Mouse (Mus musculus): ENCODE data around the gene Mapk6. TPM values are rescaled to one million over a fixed set of nuclear protein-coding genes. Genes with fewer than 3 reads are reported as not detected.
A peak's percentile ranks its signal among the peaks of the same experiment; 100 is the strongest.
"Not testable (repeated sequence)": the region's sequence is repeated elsewhere in the genome, so short reads cannot be mapped to it uniquely, and the experiment has no call there.

The Mapk6 gene
- total RNA-seq (2021): 10 to 100 TPM; 36.2 to 39.0 TPM
- 8.5 and 11.7 TPM in 2 replicates for polyA plus RNA-seq (2012; rRNA removed)
- long read RNA-seq, full-length matches to known transcripts: 7 of 14 reads
- long read RNA-seq, partial matches to known transcripts: 6 of 14 reads
- long read RNA-seq, other reads (novel, unspliced or antisense): 1 of 14 reads

DNA sequence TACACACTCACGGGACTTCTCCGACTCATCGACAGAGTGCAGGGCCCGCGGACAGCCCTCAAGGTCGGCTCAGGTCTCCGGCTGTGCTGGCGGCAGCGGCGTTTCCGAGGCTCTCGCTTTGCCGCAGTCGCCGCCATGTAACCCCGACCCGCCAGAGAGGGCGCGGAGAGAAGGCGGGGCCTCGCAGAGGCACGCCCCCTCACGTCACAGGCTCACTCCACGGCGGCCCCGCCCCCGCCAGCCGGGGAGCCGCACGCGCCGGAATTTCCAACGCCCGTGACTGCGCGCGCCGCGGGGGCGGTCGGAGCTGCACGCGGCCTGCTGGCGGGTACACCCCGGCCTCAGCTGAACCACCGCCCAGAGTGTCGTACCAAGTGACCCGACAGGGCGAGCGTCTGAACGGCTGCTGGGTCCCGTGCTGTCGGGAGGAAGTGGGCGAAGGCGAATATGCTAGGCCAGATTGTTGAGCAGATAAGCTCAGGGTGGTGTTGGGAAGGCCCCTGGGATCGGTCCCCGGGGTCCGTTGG, at the start of gene Mapk6:
Mapk6 (minus strand) TSS at position 154 of the 527 bp plus-strand sequence.
- DNase-seq: peak; percentile 98

DNA sequence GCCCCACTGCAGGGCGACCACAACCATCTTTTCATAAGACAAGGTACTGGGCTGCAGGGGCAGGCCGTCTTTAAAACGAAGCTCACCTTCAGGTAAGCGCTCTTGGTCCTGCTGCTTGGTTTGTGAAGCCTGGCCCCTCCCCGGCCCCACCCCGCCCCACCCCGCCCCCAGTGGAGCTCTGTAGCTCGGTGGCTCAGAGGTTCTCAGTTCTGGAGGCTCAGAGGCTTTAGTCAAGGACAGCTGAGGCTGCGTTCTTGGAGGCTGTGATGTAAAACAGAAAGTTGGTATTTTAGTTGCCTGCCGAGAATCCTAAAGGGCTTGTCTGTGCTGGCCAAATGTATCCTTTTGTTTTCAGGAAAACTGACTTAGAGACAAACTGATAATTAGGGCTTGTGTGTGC, 45.9 kb upstream of the Mapk6 start:
- DNase-seq: no peak

DNA sequence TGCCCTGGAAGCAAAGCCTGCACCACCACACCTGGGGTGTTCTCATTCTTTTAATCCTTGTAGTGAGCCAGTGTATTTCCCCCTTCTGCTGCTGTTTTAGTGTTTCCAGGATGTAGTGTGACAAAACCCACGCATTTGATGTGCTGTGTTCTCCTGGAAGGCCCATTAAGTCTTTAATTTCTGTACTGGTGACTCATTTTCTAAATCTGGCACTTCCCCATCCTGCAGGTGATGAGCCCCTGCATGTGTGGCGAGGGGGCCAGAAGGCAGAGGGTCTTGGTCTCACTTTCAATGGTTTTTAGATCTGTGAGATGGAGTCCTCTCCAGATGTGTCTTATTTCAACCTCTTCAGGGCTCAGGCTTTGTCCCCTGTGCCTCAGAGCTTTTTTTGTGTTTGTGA, 44.2 kb upstream of the Mapk6 start:
- no peak for DNase-seq

DNA sequence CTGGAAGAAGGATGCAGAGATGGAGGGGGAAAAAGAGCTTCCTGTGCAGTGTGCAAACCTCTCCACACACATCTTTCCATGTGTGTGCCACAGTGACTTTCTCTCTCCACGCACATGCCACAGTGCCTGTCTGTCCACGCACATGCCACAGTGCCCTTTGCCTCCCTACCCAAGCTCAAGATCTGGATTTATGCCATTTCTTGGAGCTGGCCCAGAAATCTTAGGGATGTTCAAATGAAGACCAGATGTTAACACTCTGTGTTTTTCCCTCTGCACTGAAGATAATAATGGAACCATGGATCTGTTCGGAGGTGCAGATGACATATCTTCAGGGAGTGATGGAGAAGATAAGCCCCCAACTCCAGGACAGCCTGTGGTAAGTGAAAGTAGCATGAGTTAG, 38.2 kb upstream of the Mapk6 start:
- no peak for DNase-seq

DNA sequence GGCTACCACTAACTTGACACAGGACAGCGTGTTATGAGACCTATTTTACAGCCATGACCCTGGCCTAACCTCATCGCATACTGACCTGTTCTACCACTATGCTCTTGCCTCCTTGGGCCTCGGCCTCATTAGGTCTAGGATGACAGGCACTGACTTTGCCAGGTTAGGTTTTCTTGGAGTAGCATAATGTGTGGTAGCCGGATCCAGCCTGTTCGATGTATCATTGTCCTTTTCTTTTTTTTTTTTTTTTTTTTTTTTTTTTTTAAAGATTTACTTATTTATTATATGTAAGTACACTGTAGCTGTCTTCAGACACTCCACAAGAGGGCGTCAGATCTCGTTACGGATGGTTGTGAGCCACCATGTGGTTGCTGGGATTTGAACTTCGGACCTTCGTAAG, 36.8 kb upstream of the Mapk6 start:
- not testable (repeated sequence) for DNase-seq

DNA sequence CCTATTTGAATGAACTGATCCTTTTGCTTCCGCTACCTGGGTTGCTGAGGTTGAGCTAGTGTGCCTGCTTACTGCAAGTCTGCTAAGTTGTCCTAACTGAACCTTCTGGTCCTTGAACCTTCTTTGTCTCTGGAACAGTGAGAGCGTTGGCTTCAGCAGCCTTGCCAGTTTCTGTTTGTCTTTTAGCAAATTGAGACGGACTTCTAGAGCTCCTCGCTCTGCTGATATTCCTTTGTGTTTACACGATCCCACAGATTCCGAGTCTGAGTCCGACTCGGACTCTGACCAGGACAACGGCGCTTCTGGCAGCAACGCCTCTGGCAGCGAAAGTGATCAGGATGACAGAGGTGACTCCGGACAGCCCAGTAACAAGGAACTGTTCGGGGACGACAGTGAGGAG, 35.2 kb upstream of the Mapk6 start:
- no peak for DNase-seq

DNA sequence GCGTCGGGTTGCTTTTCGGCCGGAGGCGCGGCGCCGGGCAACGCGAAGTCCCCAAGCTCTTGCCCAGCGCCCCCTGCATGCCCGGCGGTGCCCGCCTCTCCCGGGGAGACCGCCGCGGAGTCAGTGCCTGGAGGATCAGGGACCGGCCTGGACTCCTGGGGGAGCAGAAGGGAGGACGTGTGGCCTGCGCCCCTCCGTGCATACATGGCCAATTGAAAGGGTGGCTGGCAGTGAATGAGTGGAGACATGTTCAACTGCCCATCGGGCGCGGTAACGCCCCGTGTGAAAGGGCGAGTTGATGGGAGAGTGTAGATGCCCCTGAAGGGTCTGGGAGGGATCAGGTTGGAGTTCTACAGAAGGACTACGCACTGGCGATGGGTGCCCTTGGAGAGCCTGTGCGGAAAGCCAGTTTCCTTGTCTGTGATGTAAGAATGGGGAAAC, 31.9 kb upstream of the Mapk6 start:
- DNase-seq: no peak

DNA sequence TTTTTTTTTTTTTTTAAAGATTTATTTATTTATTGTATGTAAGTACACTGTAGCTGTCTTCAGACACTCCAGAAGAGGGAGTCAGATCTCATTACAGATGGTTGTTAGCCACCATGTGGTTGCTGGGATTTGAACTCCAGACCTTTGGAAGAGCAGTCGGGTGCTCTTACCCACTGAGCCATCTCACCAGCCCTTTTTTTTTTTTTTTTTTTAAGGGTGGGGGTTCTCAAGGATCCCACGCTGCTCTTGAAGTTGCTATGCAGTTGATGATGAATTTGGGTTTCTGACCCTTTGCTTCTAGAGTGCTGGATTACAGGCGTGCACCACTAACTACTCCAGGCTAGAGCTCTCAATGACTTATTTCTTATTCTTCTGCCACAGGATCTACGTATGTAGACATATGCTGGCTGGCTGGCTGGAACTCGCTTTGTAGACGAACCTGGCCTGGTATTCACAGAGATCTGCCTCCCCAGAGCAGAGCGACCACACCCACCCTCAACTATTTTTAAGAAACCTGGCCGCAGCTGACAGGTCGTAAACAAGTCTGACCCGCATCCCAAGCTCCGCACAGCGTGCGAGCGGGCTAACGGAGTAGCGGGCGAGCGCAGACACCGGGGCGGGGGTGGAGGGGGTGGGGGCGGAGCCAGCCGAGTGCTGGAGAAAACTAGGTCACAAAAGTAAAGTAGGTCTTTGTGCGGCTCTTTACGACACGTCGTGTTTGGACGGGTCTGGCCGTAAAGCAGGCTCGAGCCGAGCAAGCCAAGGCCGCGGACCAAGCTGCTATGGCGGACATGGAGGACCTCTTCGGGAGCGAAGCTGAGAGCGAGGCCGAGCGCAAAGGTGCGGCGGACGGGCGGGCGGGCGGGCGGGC, 31.2 kb upstream of the Mapk6 start, which contains the start of gene Leo1:
Leo1 (plus strand) TSS at position 729 of the 871 bp plus-strand sequence.
- peak; percentile 92 for DNase-seq

DNA sequence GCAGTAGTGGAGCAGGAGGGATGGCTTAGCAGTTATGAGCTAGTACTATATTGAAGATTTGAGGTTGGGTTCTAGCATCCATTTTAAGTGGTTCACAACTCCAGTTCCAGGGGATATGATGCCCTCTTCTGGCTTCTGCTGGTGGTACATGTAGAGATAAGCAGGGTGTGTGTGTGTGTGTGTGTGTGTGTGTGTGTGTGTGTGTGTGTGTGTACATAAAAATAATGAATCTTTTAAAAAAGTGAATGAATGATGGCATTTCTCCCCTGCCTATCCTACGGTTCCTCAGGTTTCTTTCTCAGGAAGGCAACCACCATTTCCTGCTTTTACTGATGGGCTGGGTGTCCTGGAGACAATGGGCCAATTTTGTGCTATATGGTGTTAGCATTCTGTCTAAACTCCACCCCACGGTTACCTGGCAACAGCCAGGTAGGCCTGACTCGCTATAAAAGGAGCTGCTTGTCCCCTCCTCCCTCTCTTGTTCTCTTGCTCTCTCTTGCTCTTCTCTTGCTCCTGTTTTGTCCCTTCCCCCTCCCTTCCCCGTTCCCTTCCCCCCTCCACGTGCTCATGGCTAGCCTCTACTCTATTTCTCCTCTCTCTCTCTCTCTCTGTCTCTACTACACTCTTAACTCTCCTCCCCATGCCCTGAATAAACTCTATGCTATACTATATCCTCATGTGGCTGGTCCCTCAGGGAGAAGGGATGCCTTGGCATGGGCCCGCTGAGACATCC, 28.0 kb upstream of the Mapk6 start:
- peak; percentile 41 for DNase-seq

DNA sequence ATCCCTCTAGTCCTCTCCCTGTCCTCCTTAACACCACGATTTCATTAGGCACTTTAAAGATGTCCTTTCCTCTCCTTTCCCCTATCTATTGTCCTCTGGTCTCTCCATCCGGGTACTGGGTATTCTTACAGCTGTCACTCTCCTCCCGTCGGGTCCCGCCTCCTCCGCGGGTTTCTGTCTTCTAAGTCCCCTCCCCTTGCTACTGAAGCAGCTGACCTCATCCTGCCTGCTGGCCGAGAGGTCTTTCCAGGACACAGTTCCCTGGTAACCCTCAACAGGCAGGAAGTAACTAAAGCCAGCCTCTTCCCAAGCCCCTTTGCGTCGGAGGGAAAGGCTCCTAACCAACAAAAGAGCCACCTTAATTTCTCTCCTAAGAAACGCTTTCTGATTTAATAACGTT, 26.1 kb upstream of the Mapk6 start:
- peak; percentile 87 for DNase-seq

DNA sequence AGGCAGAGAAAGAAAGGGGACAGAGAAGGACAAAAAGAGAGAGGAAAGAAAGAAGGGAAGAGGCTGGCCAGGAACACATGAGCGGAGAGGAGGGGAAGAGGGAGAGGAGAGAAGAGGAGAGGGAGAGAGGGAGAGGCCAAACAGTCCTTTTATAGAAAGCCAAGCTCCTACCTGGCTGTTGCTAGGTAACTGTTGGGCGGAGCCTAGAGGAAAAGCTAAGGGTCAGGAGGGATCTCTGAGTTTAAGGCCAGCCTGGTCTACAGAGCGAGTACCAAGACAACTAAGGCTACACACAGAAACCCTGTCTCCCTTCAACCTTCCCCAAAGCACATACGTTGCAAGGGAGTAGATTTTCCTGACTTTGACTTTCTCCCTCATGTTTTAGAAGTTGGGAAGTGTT, 25.5 kb upstream of the Mapk6 start:
- DNase-seq: no peak

DNA sequence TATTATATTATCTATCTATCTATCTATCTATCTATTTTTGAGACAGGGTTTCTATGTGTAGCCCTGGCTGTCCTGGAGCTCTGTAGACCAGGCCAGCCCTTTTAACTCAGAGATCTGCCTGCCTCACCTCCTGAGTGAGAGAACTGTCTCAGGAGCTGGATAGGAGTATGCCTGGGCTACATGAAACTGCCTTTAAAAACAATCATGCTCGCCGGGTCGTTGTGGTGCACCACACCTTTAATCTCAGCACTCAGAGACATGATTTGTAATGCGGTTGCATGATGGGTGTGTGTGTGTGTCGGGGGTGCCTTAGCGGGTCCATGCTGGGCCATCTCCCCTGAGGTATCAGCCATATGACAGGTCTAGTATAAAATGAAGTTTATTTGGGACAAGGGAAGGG, 25.1 kb upstream of the Mapk6 start:
- DNase-seq: no peak

DNA sequence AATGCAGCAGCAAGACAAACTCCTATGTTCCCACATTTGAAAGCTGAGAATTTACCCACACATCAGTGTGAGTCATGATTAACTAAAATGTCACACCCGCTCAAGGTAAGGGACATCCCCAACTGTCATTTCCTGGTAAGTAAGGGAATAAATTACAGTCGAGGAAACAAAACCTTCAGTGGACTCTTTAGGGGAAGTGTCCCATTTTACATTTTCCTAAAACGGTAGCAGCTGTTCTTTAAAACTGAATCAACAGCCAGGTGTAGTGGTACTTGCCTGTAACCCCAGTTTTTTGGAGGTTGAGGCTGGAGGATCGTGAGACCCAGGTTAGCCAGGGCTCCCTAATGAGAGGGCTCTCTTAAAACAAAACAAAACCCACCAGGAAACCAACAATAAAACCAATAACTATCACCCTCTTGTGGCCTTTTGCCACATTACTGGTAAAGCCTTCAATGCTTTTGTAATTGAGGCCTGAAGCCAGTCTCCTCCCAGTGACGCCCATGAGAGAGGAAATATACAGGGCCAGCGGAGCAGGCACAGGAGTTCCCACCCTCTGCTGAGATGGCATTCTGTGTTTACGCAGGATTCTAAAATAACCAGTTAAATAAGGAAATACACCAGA, 24.5 kb upstream of the Mapk6 start:
- peak; percentile 57 for DNase-seq

DNA sequence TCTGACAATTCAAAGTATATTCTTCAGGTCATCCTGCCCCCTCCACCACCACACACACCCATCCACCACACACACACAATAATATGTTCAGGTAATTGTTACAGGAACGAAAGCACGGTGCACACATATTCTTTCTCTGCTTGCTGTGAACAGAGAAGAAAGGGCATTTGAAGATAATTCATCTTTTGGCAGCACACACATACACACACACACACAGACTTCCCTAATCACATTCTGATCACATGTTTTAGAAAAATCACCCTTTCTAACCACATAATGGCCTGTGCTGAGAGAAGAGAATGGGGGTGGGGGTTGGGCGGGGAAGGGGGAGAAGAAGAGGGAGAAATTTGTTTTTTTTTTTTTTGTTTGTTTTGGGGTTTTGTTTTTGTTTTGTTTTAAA, 22.9 kb upstream of the Mapk6 start:
- no peak for DNase-seq

DNA sequence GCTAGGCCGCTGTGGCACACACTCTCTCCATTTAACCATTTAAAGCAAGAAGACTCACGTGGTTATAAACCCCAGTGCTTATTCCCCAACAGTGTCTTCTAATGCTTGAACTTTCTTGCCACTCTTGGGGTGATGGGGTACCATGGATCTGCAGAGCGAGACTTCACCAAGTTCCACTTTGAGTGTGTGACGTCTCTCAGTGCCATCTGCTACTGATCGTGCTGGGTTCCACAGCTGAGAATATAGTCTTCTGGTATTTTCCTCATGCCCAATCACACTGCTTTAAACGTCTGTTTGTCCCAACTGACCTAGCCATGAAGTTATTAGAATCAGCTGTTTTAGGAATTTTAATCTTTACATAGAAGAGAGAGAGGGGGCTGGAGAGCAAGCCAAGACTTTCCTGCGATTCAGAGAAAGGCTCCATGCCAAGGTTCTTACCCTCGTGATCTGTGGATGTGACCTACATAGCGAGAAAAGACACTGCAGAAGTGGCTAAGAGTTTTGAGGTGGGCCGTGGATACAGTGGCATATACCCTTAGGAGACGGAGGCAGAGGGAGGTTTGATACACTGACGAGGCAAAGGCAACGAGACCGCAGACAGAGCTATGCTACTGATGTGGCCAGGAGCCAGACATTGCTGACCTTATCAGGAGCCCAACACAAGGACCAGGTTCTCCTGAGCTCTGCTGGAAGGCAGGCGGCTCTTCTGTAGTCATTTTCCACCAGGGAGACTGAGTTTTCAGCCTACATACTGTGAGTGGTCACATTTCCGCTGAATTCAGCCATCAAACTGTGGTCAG, 21.2 kb upstream of the Mapk6 start:
- peak; percentile 70 for DNase-seq

DNA sequence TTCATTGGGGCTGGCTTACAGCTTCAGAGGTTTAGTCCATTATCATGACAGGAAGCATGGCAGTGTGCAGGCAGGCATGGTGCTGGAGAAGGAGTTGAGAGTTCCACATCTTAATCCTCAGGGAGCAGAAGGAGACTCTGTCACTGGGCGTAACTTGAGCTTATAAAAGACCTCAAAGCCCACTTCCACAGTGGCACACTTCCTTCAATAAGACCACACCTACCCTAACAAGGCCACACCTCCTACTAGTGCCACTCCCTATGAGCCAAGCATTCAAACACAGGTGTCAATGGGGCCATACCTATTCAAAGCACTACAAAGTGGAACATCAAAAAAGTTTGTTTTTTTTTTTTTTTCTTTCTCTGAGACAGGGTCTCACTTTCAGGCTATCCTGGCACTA, 19.9 kb upstream of the Mapk6 start:
- DNase-seq: no peak

DNA sequence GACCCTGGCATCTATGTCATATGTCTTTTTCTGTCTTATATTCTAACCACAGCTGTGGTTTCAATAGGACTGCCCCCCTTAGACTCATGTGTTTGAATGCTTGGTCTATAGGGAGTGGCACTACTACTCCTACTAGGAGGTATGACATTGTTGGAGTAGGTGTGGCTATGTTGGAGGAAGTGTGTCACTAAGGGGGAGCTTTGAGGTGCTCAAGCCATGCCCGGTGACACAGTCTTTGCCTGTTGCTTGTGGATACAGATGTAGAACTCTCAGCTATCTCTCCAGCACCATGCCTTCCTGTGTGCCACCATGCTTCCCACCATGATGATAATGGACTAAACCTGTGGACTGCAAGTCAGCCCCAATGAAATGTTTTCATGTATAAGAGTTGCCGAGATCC, 19.2 kb upstream of the Mapk6 start:
- no peak for DNase-seq

DNA sequence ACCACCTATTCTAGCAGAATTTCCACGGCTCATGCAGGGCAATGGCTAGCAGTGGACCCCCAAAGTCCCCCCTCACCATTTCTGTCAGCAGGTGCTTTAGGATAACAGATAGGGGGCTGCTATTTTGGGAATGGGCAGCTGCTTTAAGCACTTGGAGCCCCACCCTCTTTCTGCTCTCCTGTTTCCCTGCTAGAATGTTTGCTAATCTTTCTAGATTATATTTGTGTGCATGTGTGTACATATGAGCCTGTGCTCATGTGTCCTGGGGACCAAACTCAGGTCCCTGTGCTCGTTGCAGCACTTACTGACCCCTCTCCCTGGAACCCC, 18.4 kb upstream of the Mapk6 start:
- DNase-seq: no peak

DNA sequence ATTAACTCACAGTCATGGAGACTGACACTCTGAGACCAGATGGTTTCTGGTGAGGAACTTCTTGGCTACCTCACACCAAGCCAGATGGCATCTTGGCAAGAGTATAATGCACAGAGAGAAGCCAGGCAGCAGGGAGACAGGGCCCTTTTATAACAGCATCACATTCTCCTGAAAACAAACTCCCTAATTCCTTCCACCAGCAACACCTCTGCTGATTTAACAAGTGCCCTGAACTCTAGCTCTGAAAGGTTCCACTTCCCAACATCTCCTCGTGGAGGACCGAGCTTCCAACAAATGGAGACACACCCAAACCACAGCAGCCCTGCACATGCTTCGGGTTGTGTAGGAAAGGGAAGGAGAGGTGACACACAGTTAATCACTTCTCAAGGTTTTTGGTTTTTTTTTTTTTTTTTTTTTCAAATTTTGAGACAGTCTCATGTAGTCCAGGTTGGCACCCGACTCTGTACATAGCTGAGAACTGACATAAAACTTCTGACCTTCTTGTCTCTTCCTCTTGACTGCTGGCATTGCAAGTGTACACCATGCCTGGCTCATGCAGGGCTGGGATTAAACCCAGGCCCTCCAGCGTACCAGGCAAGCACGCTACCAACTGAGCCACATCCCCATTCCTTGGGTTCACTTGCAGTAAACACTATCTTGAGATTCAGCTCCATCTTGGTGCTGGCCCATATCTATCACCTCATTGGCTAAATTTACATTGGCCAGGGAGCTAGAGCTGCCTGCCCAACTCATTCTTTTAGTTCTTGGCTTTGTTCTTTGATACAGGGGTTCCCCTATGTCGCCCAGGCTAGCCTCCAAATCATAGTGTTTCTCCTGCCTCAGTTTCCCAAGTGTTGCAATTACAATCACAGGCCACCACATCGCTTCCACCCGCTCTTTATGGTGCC, 17.8 kb upstream of the Mapk6 start:
- DNase-seq: no peak

DNA sequence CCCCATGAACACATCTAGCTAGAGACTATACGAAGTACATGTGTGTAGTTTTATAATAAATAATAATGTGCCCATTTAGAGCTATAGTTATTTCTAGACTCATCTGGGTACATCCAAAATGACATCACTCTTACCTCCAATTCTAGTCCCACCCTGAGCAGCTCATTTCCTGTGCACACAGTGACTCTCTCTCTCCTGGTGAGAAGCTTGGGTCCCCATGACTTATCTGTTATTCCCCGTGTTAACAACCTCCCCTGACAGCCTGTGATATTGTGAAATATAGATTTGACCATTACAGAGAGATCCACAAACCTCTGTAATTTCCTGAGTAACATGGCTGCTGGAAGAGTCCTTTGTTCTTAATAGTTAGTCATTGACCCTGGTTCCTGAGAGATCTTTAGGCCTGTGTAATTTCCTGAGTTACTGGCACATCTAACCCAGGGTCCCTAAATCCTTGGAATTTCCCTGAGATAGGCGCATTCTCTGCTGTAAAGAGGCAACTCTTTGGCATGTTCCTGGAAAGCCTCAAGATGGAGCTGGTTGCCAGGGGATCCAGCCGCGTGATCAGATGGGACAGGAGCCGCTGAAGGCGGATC, 16.1 kb upstream of the Mapk6 start:
- no peak for DNase-seq
